Mouse (Mus musculus) ES-E14 (cell line): ENCODE results near the gene Gm47429.

Experiments
- MAFK ChIP-seq: IDR thresholded peaks from 2 replicates; pipeline ENCODE4 v1.6.1; 2014; ENCODE audit warnings: mild to moderate bottlenecking, low read depth, low read length, inconsistent platforms; ENCODE audit not compliant: insufficient read depth
- ZC3H11A ChIP-seq: IDR thresholded peaks from 2 replicates; pipeline ENCODE4 v1.6.1; 2012; ENCODE audit warnings: low read depth, mild to moderate bottlenecking, inconsistent platforms, low read length, borderline replicate concordance
- ZNF384 ChIP-seq: IDR thresholded peaks from 2 replicates; pipeline ENCODE4 v1.6.1; 2012; ENCODE audit warnings: low read depth, low read length, inconsistent platforms

DNA sequence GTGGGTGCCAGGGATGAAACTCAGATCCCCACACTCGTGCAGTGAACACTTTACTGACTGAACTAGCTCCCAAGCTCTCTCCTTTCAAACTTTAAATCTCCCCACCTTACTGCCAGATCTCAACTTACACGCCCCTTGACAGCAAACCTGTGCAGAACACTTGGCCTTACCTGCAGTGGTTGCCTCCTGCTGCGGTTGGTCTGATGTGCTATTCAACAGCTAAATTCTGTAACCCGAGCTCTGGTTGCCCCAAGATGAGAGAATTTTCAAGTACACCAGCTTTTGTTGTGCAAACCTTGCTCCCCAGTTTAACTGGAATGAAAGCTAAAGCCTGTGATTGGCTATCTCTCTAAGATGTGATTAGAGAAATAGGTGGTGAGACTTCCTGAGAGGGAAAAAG is 9.7 kb upstream of the Gm47429 start:
- TF ChIP-seq ZNF384 (no peak), ZC3H11A (no peak), MAFK (no peak)
